Mouse (Mus musculus): ENCODE data around the gene Rxfp4. TPM values are rescaled to one million over a fixed set of nuclear protein-coding genes. Genes with fewer than 3 reads are reported as not detected.

Rxfp4 gene
- total RNA-seq, 1 experiment: not detected

- Histone ChIP-seq H3K4me1 (ENCODE audit: control insufficient read depth in 2 of 2, insufficient read depth in 2 of 2, low read length in 2 of 2, poor library complexity in 1 of 2) (peaks cover 8 to 33% of the 10 kb centered on the region in 2 experiments), H3K9ac (ENCODE audit: insufficient read depth, low read depth, low read length, poor library complexity, severe bottlenecking) (no peak overlapping the region), H3K4me3 (ENCODE audit: insufficient read depth in 1 of 2, low read depth in 1 of 2, low read length in 2 of 2, poor library complexity in 1 of 2, severe bottlenecking in 1 of 2) (no peak overlapping the region), H3K27ac (ENCODE audit: insufficient read depth, low read depth, low read length, poor library complexity, severe bottlenecking) (no peak overlapping the region), H3K9me3 (ENCODE audit: control insufficient read depth, insufficient read depth, low read depth, low read length) (no peaks in the 10 kb centered on the region), H3K36me3 (ENCODE audit: control insufficient read depth, insufficient read depth, low read length, poor library complexity, severe bottlenecking) (peaks cover 17% of the 10 kb centered on the region; the same call in 1 of the 2 replicates)
- DNase-seq (ENCODE audit: low read depth, low spot score): no peak
- TF ChIP-seq CHD2 (IDR thresholded peaks at IDR 0.05; ENCODE audit: low read depth, low read length): no peak
- no peak for TF ChIP-seq ZC3H11A (IDR thresholded peaks at IDR 0.05; ENCODE audit: borderline replicate concordance, low read depth, low read length)
- TF ChIP-seq ZNF384 (IDR thresholded peaks at IDR 0.05; ENCODE audit: low read depth, low read length): no peak
- no peak for TF ChIP-seq MAFK (IDR thresholded peaks at IDR 0.05; ENCODE audit: insufficient read depth, low read depth, low read length)
- no peak for TF ChIP-seq HCFC1 (IDR thresholded peaks at IDR 0.05; ENCODE audit: borderline replicate concordance, insufficient read depth, low read length)
- in situ Hi-C loops (cut with MboI; ENCODE audit: low sequenced_read_pairs in 2 of 2, unreplicated experiment in 2 of 2): no loop called here
Observed at GRCm38 (mm10) chr3:88624324-88624723, 28.6 kb downstream of the Rxfp4 start.

GRCm38 (mm10) chr3:88623346-88624135, 29.4 kb downstream of the Rxfp4 start:
- H3K9ac ChIP-seq (ENCODE audit: insufficient read depth, low read depth, low read length, poor library complexity, severe bottlenecking): peak overlapping the region; percentile 60
- H3K27ac ChIP-seq (ENCODE audit: insufficient read depth, low read depth, low read length, poor library complexity, severe bottlenecking): peak overlapping the region; percentile 22; the same call in 1 of the 2 replicates
- H3K36me3 ChIP-seq (ENCODE audit: control insufficient read depth, insufficient read depth, low read length, poor library complexity, severe bottlenecking): peaks cover 15% of the 10 kb centered on the region; the same call in 1 of the 2 replicates
- no peak for DNase-seq (ENCODE audit: low read depth, low spot score)
- TF ChIP-seq ZC3H11A (IDR thresholded peaks at IDR 0.05; ENCODE audit: borderline replicate concordance, low read depth, low read length) (no peak), CHD2 (IDR thresholded peaks at IDR 0.05; ENCODE audit: low read depth, low read length) (no peak), ZNF384 (IDR thresholded peaks at IDR 0.05; ENCODE audit: low read depth, low read length) (no peak), MAFK (IDR thresholded peaks at IDR 0.05; ENCODE audit: insufficient read depth, low read depth, low read length) (no peak), HCFC1 (IDR thresholded peaks at IDR 0.05; ENCODE audit: borderline replicate concordance, insufficient read depth, low read length) (no peak)
- peaks cover 8 to 32% of the 10 kb centered on the region in 2 experiments for H3K4me1 ChIP-seq (ENCODE audit: control insufficient read depth in 2 of 2, insufficient read depth in 2 of 2, low read length in 2 of 2, poor library complexity in 1 of 2)
- no peaks in the 10 kb centered on the region for H3K9me3 ChIP-seq (ENCODE audit: control insufficient read depth, insufficient read depth, low read depth, low read length)
- peak overlapping the region; percentile 68 to 79 for H3K4me3 ChIP-seq (ENCODE audit: insufficient read depth in 1 of 2, low read depth in 1 of 2, low read length in 2 of 2, poor library complexity in 1 of 2, severe bottlenecking in 1 of 2)
- in situ Hi-C loops (cut with MboI; ENCODE audit: low sequenced_read_pairs in 2 of 2, unreplicated experiment in 2 of 2): no loop called here

GRCm38 (mm10) chr3:88622941-88623345, 30.0 kb downstream of the Rxfp4 start:
- H3K27ac ChIP-seq (ENCODE audit: insufficient read depth, low read depth, low read length, poor library complexity, severe bottlenecking): peak overlapping the region; percentile 22; the same call in 1 of the 2 replicates
- peaks cover 8 to 31% of the 10 kb centered on the region in 2 experiments for H3K4me1 ChIP-seq (ENCODE audit: control insufficient read depth in 2 of 2, insufficient read depth in 2 of 2, low read length in 2 of 2, poor library complexity in 1 of 2)
- in situ Hi-C loops (cut with MboI; ENCODE audit: low sequenced_read_pairs in 2 of 2, unreplicated experiment in 2 of 2): no loop called here
- peak overlapping the region; percentile 68 to 79 for H3K4me3 ChIP-seq (ENCODE audit: insufficient read depth in 1 of 2, low read depth in 1 of 2, low read length in 2 of 2, poor library complexity in 1 of 2, severe bottlenecking in 1 of 2)
- TF ChIP-seq ZNF384 (IDR thresholded peaks at IDR 0.05; ENCODE audit: low read depth, low read length) (no peak), ZC3H11A (IDR thresholded peaks at IDR 0.05; ENCODE audit: borderline replicate concordance, low read depth, low read length) (no peak), MAFK (IDR thresholded peaks at IDR 0.05; ENCODE audit: insufficient read depth, low read depth, low read length) (no peak), HCFC1 (IDR thresholded peaks at IDR 0.05; ENCODE audit: borderline replicate concordance, insufficient read depth, low read length) (no peak), CHD2 (IDR thresholded peaks at IDR 0.05; ENCODE audit: low read depth, low read length) (no peak)
- DNase-seq (ENCODE audit: low read depth, low spot score): no peak
- peaks cover 19% of the 10 kb centered on the region; the same call in 1 of the 2 replicates for H3K36me3 ChIP-seq (ENCODE audit: control insufficient read depth, insufficient read depth, low read length, poor library complexity, severe bottlenecking)
- peak overlapping the region; percentile 60; the same call in 1 of the 2 replicates for H3K9ac ChIP-seq (ENCODE audit: insufficient read depth, low read depth, low read length, poor library complexity, severe bottlenecking)
- no peaks in the 10 kb centered on the region for H3K9me3 ChIP-seq (ENCODE audit: control insufficient read depth, insufficient read depth, low read depth, low read length)

GRCm38 (mm10) chr3:88622113-88622940, 30.6 kb downstream of the Rxfp4 start:
- peaks cover 8 to 31% of the 10 kb centered on the region in 2 experiments for H3K4me1 ChIP-seq (ENCODE audit: control insufficient read depth in 2 of 2, insufficient read depth in 2 of 2, low read length in 2 of 2, poor library complexity in 1 of 2)
- no peak for DNase-seq (ENCODE audit: low read depth, low spot score)
- peak overlapping the region; percentile 80 for H3K9ac ChIP-seq (ENCODE audit: insufficient read depth, low read depth, low read length, poor library complexity, severe bottlenecking)
- H3K4me3 ChIP-seq (ENCODE audit: insufficient read depth in 1 of 2, low read depth in 1 of 2, low read length in 2 of 2, poor library complexity in 1 of 2, severe bottlenecking in 1 of 2): peak overlapping the region; percentile 79 to 90
- in situ Hi-C loops (cut with MboI; ENCODE audit: low sequenced_read_pairs in 2 of 2, unreplicated experiment in 2 of 2): no loop called here
- TF ChIP-seq HCFC1 (IDR thresholded peaks at IDR 0.05; ENCODE audit: borderline replicate concordance, insufficient read depth, low read length) (no peak), ZNF384 (IDR thresholded peaks at IDR 0.05; ENCODE audit: low read depth, low read length) (no peak), ZC3H11A (IDR thresholded peaks at IDR 0.05; ENCODE audit: borderline replicate concordance, low read depth, low read length) (no peak), CHD2 (IDR thresholded peaks at IDR 0.05; ENCODE audit: low read depth, low read length) (no peak), MAFK (IDR thresholded peaks at IDR 0.05; ENCODE audit: insufficient read depth, low read depth, low read length) (no peak)
- no peaks in the 10 kb centered on the region for H3K9me3 ChIP-seq (ENCODE audit: control insufficient read depth, insufficient read depth, low read depth, low read length)
- peaks cover 19% of the 10 kb centered on the region; the same call in 1 of the 2 replicates for H3K36me3 ChIP-seq (ENCODE audit: control insufficient read depth, insufficient read depth, low read length, poor library complexity, severe bottlenecking)
- peak overlapping the region; percentile 73 for H3K27ac ChIP-seq (ENCODE audit: insufficient read depth, low read depth, low read length, poor library complexity, severe bottlenecking)

All from ES-E14 (cell line).